Mouse (Mus musculus) megakaryocyte, embryonic 14.5 days (primary cell): Measurements from ENCODE around the gene Mtus2.

Experiments
- FLI1 ChIP-seq: IDR thresholded peaks from 2 replicates; pipeline ENCODE4 v1.6.1; 2012; ENCODE audit warnings: low read length, inconsistent platforms, mixed read lengths
- GATA1 ChIP-seq: IDR thresholded peaks from 3 replicates; pipeline ENCODE4 v1.6.1; 2012; ENCODE audit warnings: mixed read lengths, low read length, inconsistent platforms, borderline replicate concordance

DNA sequence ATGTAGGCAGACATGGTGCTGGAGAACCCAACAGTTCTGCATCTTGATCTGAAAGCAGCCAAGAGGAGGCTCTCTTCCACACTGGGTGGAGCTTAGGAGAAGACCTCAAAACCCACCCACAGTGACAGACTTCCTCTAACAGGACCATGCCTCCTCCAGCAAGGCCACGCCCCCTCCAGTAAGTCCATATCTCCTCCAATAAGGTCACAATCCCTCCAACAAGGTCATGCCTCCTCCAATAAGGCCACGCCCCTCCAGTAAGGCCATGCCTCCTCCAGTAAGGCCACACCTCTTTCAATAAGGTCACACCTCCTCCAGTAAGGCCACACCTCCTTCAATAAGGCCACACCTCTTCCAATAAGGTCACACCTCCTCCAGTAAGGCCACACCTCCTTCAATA is 288.3 kb downstream of the Mtus2 start:
- no peak for TF ChIP-seq GATA1
- TF ChIP-seq FLI1, result no peak
